ENCODE assay signal across 13 mouse cellular contexts in the genomic region with DNA sequence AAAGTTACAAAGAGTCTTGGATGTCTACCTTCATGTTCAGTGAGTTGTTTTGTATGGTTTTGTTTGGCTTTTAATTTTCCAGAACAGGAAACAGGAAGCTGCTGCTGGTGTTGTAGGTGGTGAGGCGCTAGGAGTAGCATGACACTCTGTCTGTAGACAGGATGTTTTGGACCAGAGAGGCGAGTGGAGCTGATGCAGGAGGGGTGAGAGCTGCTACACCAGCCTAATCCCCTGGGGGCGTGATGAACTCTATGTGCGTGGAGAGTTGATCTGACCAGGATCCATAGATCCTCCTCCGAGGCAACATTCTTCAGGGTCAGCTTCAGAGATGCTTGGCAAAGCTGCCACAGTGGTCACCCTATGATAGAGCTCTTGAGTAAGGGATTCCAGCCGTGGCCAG. TPM values are rescaled to one million over a fixed set of nuclear protein-coding genes. Genes with fewer than 3 reads are reported as not detected.
DNase-seq lines count a peak whose midpoint lies in the region; ATAC-seq and TF ChIP-seq lines count a peak whose summit lies in the region.
"Had no signal": no experiment of that assay in that cellular context is flagged by ENCODE, and none has a peak within 500 bp of the region (broad histone marks: within the 10 kb centered on the region; RNA-seq: fewer than 3 reads in every experiment).

No protein-coding gene starts in this region.

- no peaks in the 10 kb centered on the region for H3K4me1 ChIP-seq in intestine, embryonic 15.5 days (replicated peaks)
- H3K4me1 ChIP-seq in intestine, embryonic 16.5 days (ENCODE audit: control insufficient read depth, insufficient read depth, low read length) = no peaks in the 10 kb centered on the region
- no peaks in the 10 kb centered on the region for H3K4me1 ChIP-seq in lung, embryonic 14.5 days (ENCODE audit: insufficient read depth)
- H3K4me1 ChIP-seq: lung, embryonic 15.5 days had no signal

- no peaks in the 10 kb centered on the region for H3K9me3 ChIP-seq in intestine, embryonic 15.5 days
- H3K9me3 ChIP-seq in intestine, embryonic 16.5 days (ENCODE audit: control insufficient read depth, low read length) = no peaks in the 10 kb centered on the region
- H3K9me3 ChIP-seq in lung, embryonic 14.5 days (ENCODE audit: low read depth, low read length) = no peaks in the 10 kb centered on the region
- H3K9me3 ChIP-seq: heart, embryonic 13.5 days; lung, embryonic 15.5 days had no signal

- peak overlapping the region; percentile 36; the same call in 1 of the 2 replicates for H3K27ac ChIP-seq in intestine, embryonic 15.5 days
- H3K27ac ChIP-seq in intestine, embryonic 16.5 days (ENCODE audit: low read length) = no peak overlapping the region
- H3K27ac ChIP-seq in lung, embryonic 14.5 days (ENCODE audit: low read depth) = no peak overlapping the region
- H3K27ac ChIP-seq: heart, embryonic 13.5 days had no signal

- no peak for ATAC-seq in intestine, embryonic 15.5 days
- ATAC-seq in intestine, embryonic 16.5 days = no peak
- ATAC-seq in lung, embryonic 14.5 days (ENCODE audit: insufficient read depth) = no peak
- ATAC-seq: forebrain, postnatal 0 days had no signal

- 66% methylated on average over 6 of the region's 6 CpGs for WGBS in intestine, embryonic 15.5 days
- 66% methylated on average over 6 of the region's 6 CpGs for WGBS in intestine, embryonic 16.5 days
- WGBS in lung, embryonic 14.5 days = 53% methylated on average over 6 of the region's 6 CpGs

- H3K9ac ChIP-seq in intestine, embryonic 15.5 days = no peak overlapping the region
- no peak overlapping the region for H3K9ac ChIP-seq in intestine, embryonic 16.5 days (ENCODE audit: low read depth, low read length)
- H3K9ac ChIP-seq in lung, embryonic 14.5 days = no peak overlapping the region
- H3K9ac ChIP-seq: forebrain, postnatal 0 days; heart, embryonic 13.5 days; lung, embryonic 15.5 days had no signal

- H3K4me2 ChIP-seq in intestine, embryonic 15.5 days (replicated peaks) = no peak overlapping the region
- H3K4me2 ChIP-seq in intestine, embryonic 16.5 days (ENCODE audit: low read depth, low read length) = no peak overlapping the region
- H3K4me2 ChIP-seq in lung, embryonic 14.5 days = no peak overlapping the region
- H3K4me2 ChIP-seq: lung, embryonic 15.5 days had no signal

- no peaks in the 10 kb centered on the region for H3K36me3 ChIP-seq in intestine, embryonic 15.5 days
- H3K36me3 ChIP-seq in intestine, embryonic 16.5 days (ENCODE audit: control insufficient read depth, insufficient read depth, low read length) = no peaks in the 10 kb centered on the region
- H3K36me3 ChIP-seq in lung, embryonic 14.5 days (ENCODE audit: insufficient read depth) = no peaks in the 10 kb centered on the region
- H3K36me3 ChIP-seq: heart, embryonic 13.5 days; lung, embryonic 15.5 days had no signal

- no peak; the same call in none of the 2 replicates for TF ChIP-seq CTCF in lung, embryonic 14.5 days (IDR thresholded peaks at IDR 0.05; ENCODE audit: low read depth)

- H3K27me3 ChIP-seq in intestine, embryonic 15.5 days (replicated peaks) = no peaks in the 10 kb centered on the region
- no peaks in the 10 kb centered on the region for H3K27me3 ChIP-seq in intestine, embryonic 16.5 days (replicated peaks; ENCODE audit: control insufficient read depth, insufficient read depth, low read length)
- no peaks in the 10 kb centered on the region for H3K27me3 ChIP-seq in lung, embryonic 14.5 days (ENCODE audit: insufficient read depth, low read length)
- H3K27me3 ChIP-seq: lung, embryonic 15.5 days had no signal

- no peak overlapping the region for H3K4me3 ChIP-seq in intestine, embryonic 15.5 days (replicated peaks)
- no peak overlapping the region for H3K4me3 ChIP-seq in intestine, embryonic 16.5 days (ENCODE audit: low read length)
- H3K4me3 ChIP-seq in lung, embryonic 14.5 days (ENCODE audit: low read depth, low read length) = no peak overlapping the region
- H3K4me3 ChIP-seq: heart, embryonic 13.5 days; lung, embryonic 15.5 days had no signal

- peak; percentile 27 to 67 for DNase-seq in heart, adult 9 months (ENCODE audit: low spot score in 2 of 2)
- peak; percentile 30 to 40 for DNase-seq in heart, postnatal 14 days
- DNase-seq in lung, embryonic 14.5 days = peak; percentile 28
- DNase-seq in urinary bladder, postnatal 10 days (ENCODE audit: low spot score) = no peak
- DNase-seq in c-Kit-positive CD71-positive TER-119-positive erythroid progenitor cells, embryonic 14.5 days (ENCODE audit: low spot score) = no peak
- DNase-seq in layer of hippocampus, adult 8-10 months (ENCODE audit: low spot score in 2 of 2) = no peak
- DNase-seq: forebrain, postnatal 0 days; left cerebral cortex, postnatal 4 days; right cerebral cortex, postnatal 14 days had no signal

- intact Hi-C loops in heart, postnatal 14 days (cut with DNase I) = no loop called here

RNA-seq across cellular contexts. Expression of gene Wscd1, which starts 25.3 kb away (rescaled TPM):
- 3.7 TPM in 2 replicates for polyA plus RNA-seq in intestine, embryonic 15.5 days (2015; fragmentation: Nextera tagmentation; extraction: Ambion mirVana)
- polyA plus RNA-seq in intestine, embryonic 16.5 days (2015; fragmentation: Nextera tagmentation; extraction: Ambion mirVana) = 2.9 and 3.0 TPM in 2 replicates
- 10 to 100 TPM; 10.4 to 10.9 TPM for total RNA-seq in heart, postnatal 14 days (2021)
- polyA plus RNA-seq in lung, embryonic 14.5 days (2014; fragmentation: Nextera tagmentation; extraction: Ambion mirVana) = 7.1 and 7.5 TPM in 2 replicates
- total RNA-seq in layer of hippocampus, adult 8-10 months (2022) = 100 to 1,000 TPM; 108 to 120 (median 117) TPM

Comparison
In these comparisons a context has a peak if more than half of its experiments do, and no peak if none do; other contexts are left out.
1. DNase-seq: peak in heart, adult 9 months (2 of 2), heart, postnatal 14 days (2 of 2) and lung, embryonic 14.5 days (single experiment); none in urinary bladder, postnatal 10 days (single experiment), c-Kit-positive CD71-positive TER-119-positive erythroid progenitor cells, embryonic 14.5 days (single experiment) and layer of hippocampus, adult 8-10 months (0 of 2).